ENCODE assay signal across 9 mouse cellular contexts in the genomic region with DNA sequence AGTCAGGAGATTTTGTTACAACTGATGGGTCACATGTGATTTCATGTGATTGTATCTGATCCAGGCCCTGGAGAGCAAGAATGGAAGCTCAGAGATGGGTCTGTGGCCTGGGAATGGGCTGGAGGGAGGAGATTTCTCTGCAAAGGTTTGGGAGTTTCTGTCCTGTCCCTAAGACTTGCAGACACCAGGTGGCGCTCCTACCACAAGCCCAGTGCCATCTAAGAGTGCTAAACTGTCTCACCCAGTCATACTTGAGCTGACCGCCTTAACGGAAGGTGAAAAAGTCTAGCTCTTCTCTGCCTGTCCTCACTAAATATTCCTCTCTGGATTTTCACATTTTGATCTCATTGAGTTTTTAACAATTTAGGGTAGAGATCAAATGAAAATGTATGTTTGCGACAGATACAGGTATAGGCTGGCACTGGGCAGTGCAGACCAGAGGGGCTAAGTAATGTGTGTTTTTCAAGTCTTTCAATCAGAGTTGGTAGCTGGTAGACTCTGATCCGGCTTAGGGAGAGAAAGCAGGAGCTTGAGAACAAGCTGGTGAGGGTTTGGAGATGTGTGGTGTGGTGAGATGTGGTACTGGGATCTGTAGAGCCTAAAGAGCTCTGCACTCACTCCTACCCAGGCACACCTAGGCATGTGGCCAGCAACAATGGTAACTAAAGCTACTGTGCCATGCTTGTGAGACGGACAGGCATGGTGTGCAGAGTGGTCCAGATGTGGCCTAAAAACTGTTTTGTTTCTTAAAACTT. TPM values are rescaled to one million over a fixed set of nuclear protein-coding genes. Genes with fewer than 3 reads are reported as not detected.
A peak's percentile ranks its signal among the peaks of the same experiment; 100 is the strongest.
DNase-seq lines count a peak whose midpoint lies in the region; ATAC-seq and TF ChIP-seq lines count a peak whose summit lies in the region.
"Had no signal": no experiment of that assay in that cellular context is flagged by ENCODE, and none has a peak within 500 bp of the region (broad histone marks: within the 10 kb centered on the region; RNA-seq: fewer than 3 reads in every experiment).

No protein-coding gene starts in this region.

- H3K27me3 ChIP-seq in forebrain, postnatal 0 days (ENCODE audit: insufficient read depth, low read length) = no peaks in the 10 kb centered on the region
- peaks cover 38% of the 10 kb centered on the region for H3K27me3 ChIP-seq in forebrain, embryonic 12.5 days
- peaks cover 44% of the 10 kb centered on the region for H3K27me3 ChIP-seq in embryonic facial prominence, embryonic 10.5 days (replicated peaks; ENCODE audit: low read depth, poor library complexity, severe bottlenecking)
- H3K27me3 ChIP-seq in hindbrain, embryonic 16.5 days (replicated peaks; ENCODE audit: control insufficient read depth, insufficient read depth, low read length) = no peaks in the 10 kb centered on the region
- H3K27me3 ChIP-seq in stomach, embryonic 16.5 days (ENCODE audit: control insufficient read depth, insufficient read depth, low read length) = peaks cover 17% of the 10 kb centered on the region

- intact Hi-C loops in left cerebral cortex, adult 2 months (cut with DNase I) = loop anchor here (1.0 to 10.0 kb wide), 4 partner anchors 54 to 269 kb away; a partner anchor contains a TSS

- 25% methylated on average over 6 of the region's 6 CpGs for WGBS in forebrain, postnatal 0 days
- 33% methylated on average over 6 of the region's 6 CpGs for WGBS in forebrain, embryonic 12.5 days
- WGBS in embryonic facial prominence, embryonic 10.5 days = 34% methylated on average over 6 of the region's 6 CpGs
- 31% methylated on average over 6 of the region's 6 CpGs for WGBS in hindbrain, embryonic 16.5 days
- WGBS in stomach, embryonic 16.5 days = 29% methylated on average over 6 of the region's 6 CpGs

- TF ChIP-seq CTCF in forebrain, postnatal 0 days (IDR thresholded peaks at IDR 0.05; ENCODE audit: low read depth) = peak; percentile 92
- TF ChIP-seq CTCF in left cerebral cortex, adult 2 months (IDR thresholded peaks at IDR 0.05) = peak; percentile 94

- no peak overlapping the region for H3K27ac ChIP-seq in forebrain, postnatal 0 days (ENCODE audit: low read depth, low read length)
- H3K27ac ChIP-seq in forebrain, embryonic 12.5 days = no peak overlapping the region
- H3K27ac ChIP-seq in embryonic facial prominence, embryonic 10.5 days (replicated peaks) = no peak overlapping the region
- H3K27ac ChIP-seq in hindbrain, embryonic 16.5 days (ENCODE audit: low read depth, low read length) = no peak overlapping the region
- no peak overlapping the region for H3K27ac ChIP-seq in left cerebral cortex, adult 2 months
- H3K27ac ChIP-seq in stomach, embryonic 16.5 days (ENCODE audit: low read length) = no peak overlapping the region
- H3K27ac ChIP-seq: lung, embryonic 15.5 days had no signal

- peaks cover 13% of the 10 kb centered on the region for H3K4me1 ChIP-seq in forebrain, postnatal 0 days (ENCODE audit: insufficient read depth)
- peaks cover 16% of the 10 kb centered on the region for H3K4me1 ChIP-seq in forebrain, embryonic 12.5 days
- peaks cover 28% of the 10 kb centered on the region for H3K4me1 ChIP-seq in embryonic facial prominence, embryonic 10.5 days
- H3K4me1 ChIP-seq in hindbrain, embryonic 16.5 days (ENCODE audit: control insufficient read depth, insufficient read depth, low read depth, low read length) = peaks cover 9% of the 10 kb centered on the region
- peaks cover 4% of the 10 kb centered on the region for H3K4me1 ChIP-seq in stomach, embryonic 16.5 days (ENCODE audit: control insufficient read depth, insufficient read depth, low read length)

- no peaks in the 10 kb centered on the region for H3K9me3 ChIP-seq in forebrain, postnatal 0 days (ENCODE audit: low read length)
- H3K9me3 ChIP-seq in forebrain, embryonic 12.5 days = no peaks in the 10 kb centered on the region
- no peaks in the 10 kb centered on the region for H3K9me3 ChIP-seq in embryonic facial prominence, embryonic 10.5 days
- no peaks in the 10 kb centered on the region for H3K9me3 ChIP-seq in hindbrain, embryonic 16.5 days (ENCODE audit: control insufficient read depth, low read length)
- no peaks in the 10 kb centered on the region for H3K9me3 ChIP-seq in stomach, embryonic 16.5 days (replicated peaks; ENCODE audit: control insufficient read depth, low read length)
- H3K9me3 ChIP-seq: lung, embryonic 15.5 days had no signal

- H3K4me2 ChIP-seq in forebrain, postnatal 0 days (ENCODE audit: low read depth) = no peak overlapping the region
- no peak overlapping the region for H3K4me2 ChIP-seq in forebrain, embryonic 12.5 days
- no peak overlapping the region for H3K4me2 ChIP-seq in hindbrain, embryonic 16.5 days (ENCODE audit: low read length)
- no peak overlapping the region for H3K4me2 ChIP-seq in stomach, embryonic 16.5 days (ENCODE audit: low read depth, low read length)
- H3K4me2 ChIP-seq: lung, embryonic 15.5 days had no signal

- ATAC-seq in forebrain, postnatal 0 days = no peak
- no peak for ATAC-seq in forebrain, embryonic 12.5 days (ENCODE audit: low FRiP score)
- 0 out of 2 replicates have a peak, but pooled peaks have one; percentile 25 for ATAC-seq in hindbrain, embryonic 16.5 days
- peak; percentile 35; the same call in 1 of the 2 replicates for ATAC-seq in stomach, embryonic 16.5 days (ENCODE audit: insufficient read depth, low FRiP score)

- H3K4me3 ChIP-seq in forebrain, postnatal 0 days (ENCODE audit: low read depth, low read length) = no peak overlapping the region
- no peak overlapping the region for H3K4me3 ChIP-seq in forebrain, embryonic 12.5 days (replicated peaks)
- H3K4me3 ChIP-seq in embryonic facial prominence, embryonic 10.5 days = no peak overlapping the region
- no peak overlapping the region for H3K4me3 ChIP-seq in hindbrain, embryonic 16.5 days (ENCODE audit: low read length)
- H3K4me3 ChIP-seq in left cerebral cortex, adult 2 months = no peak overlapping the region
- no peak overlapping the region for H3K4me3 ChIP-seq in stomach, embryonic 16.5 days (replicated peaks; ENCODE audit: low read length)
- H3K4me3 ChIP-seq: lung, embryonic 15.5 days had no signal

- H3K36me3 ChIP-seq in forebrain, postnatal 0 days (ENCODE audit: insufficient read depth) = no peaks in the 10 kb centered on the region
- H3K36me3 ChIP-seq in forebrain, embryonic 12.5 days (replicated peaks) = no peaks in the 10 kb centered on the region; the same call in 1 of the 2 replicates
- no peaks in the 10 kb centered on the region for H3K36me3 ChIP-seq in embryonic facial prominence, embryonic 10.5 days (replicated peaks)
- no peaks in the 10 kb centered on the region for H3K36me3 ChIP-seq in hindbrain, embryonic 16.5 days (ENCODE audit: control insufficient read depth, insufficient read depth, low read length)
- no peaks in the 10 kb centered on the region for H3K36me3 ChIP-seq in stomach, embryonic 16.5 days (ENCODE audit: control insufficient read depth, insufficient read depth, low read length)
- H3K36me3 ChIP-seq: lung, embryonic 15.5 days had no signal

- peak; percentile 86 for DNase-seq in forebrain, postnatal 0 days
- DNase-seq in adrenal gland, postnatal 10 days = peak; percentile 91
- peak; percentile 84 for DNase-seq in embryonic facial prominence, embryonic 10.5 days (ENCODE audit: low spot score)
- DNase-seq in left cerebral cortex, adult 2 months (ENCODE audit: extremely low spot score in 1 of 2, low spot score in 2 of 2) = peak; percentile 86 to 88
- DNase-seq in natural killer cell, adult 2 months (ENCODE audit: low spot score in 2 of 2) = peak; percentile 66 to 83

- no peak overlapping the region for H3K9ac ChIP-seq in forebrain, postnatal 0 days
- no peak overlapping the region for H3K9ac ChIP-seq in forebrain, embryonic 12.5 days
- no peak overlapping the region for H3K9ac ChIP-seq in hindbrain, embryonic 16.5 days (ENCODE audit: low read depth, low read length)
- H3K9ac ChIP-seq in stomach, embryonic 16.5 days (ENCODE audit: low read length) = no peak overlapping the region
- H3K9ac ChIP-seq: lung, embryonic 15.5 days had no signal

RNA-seq across cellular contexts. Expression of a gene that starts 4.1 kb away (rescaled TPM):
- 27.2 and 43.0 TPM in 2 replicates for total RNA-seq in forebrain, postnatal 0 days (2014; rRNA removed)
- polyA plus RNA-seq in forebrain, postnatal 0 days (2015; fragmentation: Nextera tagmentation; extraction: Ambion mirVana) = 2.4 and 3.2 TPM in 2 replicates
- 0.43 and 1.4 TPM in 2 replicates for polyA plus RNA-seq in forebrain, embryonic 12.5 days (2016; fragmentation: Nextera tagmentation; extraction: Ambion mirVana)
- 10 to 100 TPM; 18.0 to 19.8 TPM for total RNA-seq in adrenal gland, postnatal 10 days (2021)
- 0.08 and 0.25 TPM in 2 replicates for polyA plus RNA-seq in embryonic facial prominence, embryonic 10.5 days (2016; fragmentation: Nextera tagmentation; extraction: Ambion mirVana)
- polyA plus RNA-seq in hindbrain, embryonic 16.5 days (2015; fragmentation: Nextera tagmentation; extraction: Ambion mirVana) = 2.1 and 2.9 TPM in 2 replicates
- 100 to 1,000 TPM; 151 to 160 TPM for total RNA-seq in left cerebral cortex, adult 2 months (2021)
- polyA plus RNA-seq in stomach, embryonic 16.5 days (2015; fragmentation: Nextera tagmentation; extraction: Ambion mirVana) = 0.34 and 0.65 TPM in 2 replicates

RNA-seq across cellular contexts. Expression of a gene that starts 25.1 kb away (rescaled TPM):
- 81.7 and 92.6 TPM in 2 replicates for total RNA-seq in forebrain, postnatal 0 days (2014; rRNA removed)
- 152 and 155 TPM in 2 replicates for polyA plus RNA-seq in forebrain, postnatal 0 days (2015; fragmentation: Nextera tagmentation; extraction: Ambion mirVana)
- polyA plus RNA-seq in forebrain, embryonic 12.5 days (2016; fragmentation: Nextera tagmentation; extraction: Ambion mirVana) = 129 and 138 TPM in 2 replicates
- total RNA-seq in adrenal gland, postnatal 10 days (2021) = 10 to 100 TPM; 71.2 to 74.8 TPM
- polyA plus RNA-seq in embryonic facial prominence, embryonic 10.5 days (2016; fragmentation: Nextera tagmentation; extraction: Ambion mirVana) = 118 and 130 TPM in 2 replicates
- polyA plus RNA-seq in hindbrain, embryonic 16.5 days (2015; fragmentation: Nextera tagmentation; extraction: Ambion mirVana) = 169 and 177 TPM in 2 replicates
- 100 to 1,000 TPM; 101 to 109 TPM for total RNA-seq in left cerebral cortex, adult 2 months (2021)
- 82.1 and 89.2 TPM in 2 replicates for polyA plus RNA-seq in stomach, embryonic 16.5 days (2015; fragmentation: Nextera tagmentation; extraction: Ambion mirVana)

Comparison
In these comparisons a context has a peak if more than half of its experiments do, and no peak if none do; other contexts are left out.
1. ATAC-seq: peak in hindbrain, embryonic 16.5 days (single experiment) and stomach, embryonic 16.5 days (single experiment); none in forebrain, postnatal 0 days (single experiment) and forebrain, embryonic 12.5 days (single experiment).
2. Peak in every context shown above with its lines, with median percentiles within 50 percentile points of each other: DNase-seq.